Mouse (Mus musculus) lung, postnatal 14 days (tissue): ENCODE measurements around the gene Celf5.
"Not testable (repeated sequence)": the region's sequence is repeated elsewhere in the genome, so short reads cannot be mapped to it uniquely, and the experiment has no call there.

ENCODE experiments used
- DNase-seq: peaks from one replicate; pipeline ENCODE4 v3.0.0; 2021

Celf5 gene

DNA sequence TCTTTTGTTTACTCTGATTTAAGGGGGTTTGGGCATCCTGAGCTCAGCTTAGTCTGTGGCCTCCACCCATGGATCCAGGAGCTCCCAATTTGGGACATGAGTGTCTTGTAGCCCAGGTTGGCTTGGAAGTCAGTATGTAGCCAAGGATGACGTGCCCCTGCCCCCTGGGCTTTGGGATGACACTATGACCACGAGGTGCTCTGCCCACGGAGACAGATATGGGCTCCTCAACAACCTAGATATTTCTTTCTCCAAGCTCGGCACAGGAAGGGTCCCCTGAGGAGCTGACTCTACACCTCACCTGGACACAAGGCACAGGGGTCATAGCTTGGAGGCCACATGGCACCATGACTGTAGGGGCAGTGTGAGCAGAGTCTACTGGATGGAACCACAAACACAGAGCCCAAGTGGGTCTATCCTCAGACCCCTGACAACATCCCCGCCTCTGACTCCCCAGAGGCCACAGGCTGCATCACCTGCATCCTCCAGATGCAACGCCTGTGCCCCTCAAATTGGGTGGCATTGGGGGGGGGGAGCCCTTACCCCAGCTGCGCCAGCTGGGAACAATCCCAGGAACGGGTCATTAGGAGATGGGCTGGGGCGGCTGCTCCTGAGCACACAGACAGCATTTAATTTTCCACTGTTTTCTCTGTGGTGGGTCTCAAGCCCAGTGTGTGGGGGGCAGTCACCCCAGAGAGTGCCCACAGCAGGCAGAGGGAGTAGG is 31.7 kb downstream of the Celf5 start:
- no peak for DNase-seq

GRCm38 (mm10) chr10:81450140-81450539 is 32.4 kb downstream of the Celf5 start:
- peak; percentile 93 for DNase-seq

- not testable (repeated sequence) for DNase-seq
These were observed 37.0 kb downstream of the Celf5 start for GRCm38 (mm10) chr10:81445516-81445915.

DNA sequence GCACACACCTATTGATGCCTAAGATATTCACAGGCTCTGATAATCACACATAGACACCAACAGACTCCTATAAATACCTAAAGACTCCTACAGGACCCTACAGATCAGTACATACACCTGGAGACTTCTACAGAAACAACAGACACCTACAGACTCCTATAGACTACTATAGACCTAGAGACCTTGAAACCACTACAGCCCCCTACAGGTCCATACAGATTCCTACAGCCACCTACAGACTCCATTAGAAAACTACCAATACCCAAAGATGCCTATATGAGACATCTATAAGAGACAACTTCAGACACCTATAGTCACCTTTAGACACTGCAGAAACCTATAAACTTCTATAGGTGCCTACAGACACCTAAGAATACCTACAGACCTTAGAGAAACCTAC is 41.5 kb downstream of the Celf5 start:
- DNase-seq: no peak

- peak; percentile 82 for DNase-seq
These were observed 47.1 kb downstream of the Celf5 start for GRCm38 (mm10) chr10:81435436-81435835.

- DNase-seq: no peak
These were observed 47.9 kb downstream of the Celf5 start for GRCm38 (mm10) chr10:81434361-81435263.

DNA sequence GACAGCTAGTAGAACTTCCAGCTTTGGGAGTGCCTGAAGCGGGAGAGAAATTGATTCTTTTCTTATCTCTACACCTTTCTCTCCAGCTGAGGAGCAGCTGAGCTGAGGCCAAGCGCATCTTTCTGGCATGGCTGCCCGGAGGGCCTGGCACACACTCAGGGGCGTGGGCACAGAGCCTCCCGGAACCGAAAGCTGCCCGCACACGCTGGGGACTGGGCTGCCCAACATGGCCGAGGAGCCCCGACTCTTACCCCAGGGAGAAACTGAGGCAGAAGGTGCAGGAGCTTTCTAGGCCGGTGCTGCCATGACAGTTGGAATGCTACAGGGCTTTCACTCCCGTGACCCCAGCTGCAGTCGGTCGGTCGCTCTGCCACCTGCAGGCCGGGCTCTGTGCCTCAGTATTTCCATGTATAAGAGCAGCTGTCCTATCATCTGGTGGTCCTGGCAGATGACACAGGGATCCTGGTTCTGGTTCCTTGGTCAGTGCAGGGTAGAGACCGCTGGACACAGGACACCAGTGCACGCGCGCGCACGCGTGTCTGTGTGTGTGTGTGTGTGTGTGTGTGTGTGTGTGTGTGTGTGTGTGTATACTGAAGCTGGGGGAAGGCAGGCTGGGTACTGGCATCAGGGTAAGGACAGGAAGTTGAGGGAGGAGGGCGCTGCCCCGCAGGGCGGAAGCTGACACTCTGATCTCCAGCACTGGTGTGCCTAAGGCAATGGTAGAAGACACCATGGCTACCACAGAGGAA is 48.8 kb downstream of the Celf5 start:
- peak; percentile 61 for DNase-seq

DNA sequence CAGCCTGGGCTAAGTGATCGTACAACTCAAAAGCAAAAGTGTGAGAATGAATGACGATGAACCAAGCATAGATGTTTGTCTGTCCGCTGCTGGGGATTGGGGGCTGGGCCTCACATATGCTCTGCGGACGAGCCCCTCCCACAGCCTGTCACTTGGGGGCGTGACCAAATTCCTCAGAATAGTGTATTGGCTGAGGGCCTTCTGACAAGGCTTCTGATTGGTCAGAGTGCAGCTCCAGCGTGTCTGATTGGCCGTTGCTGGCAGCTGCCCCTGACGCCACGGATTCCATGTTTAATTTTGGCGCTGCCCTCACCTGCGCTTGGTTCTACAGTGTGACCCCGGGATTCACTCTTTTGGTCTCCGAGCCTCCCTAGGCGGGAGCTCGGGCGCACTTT is 49.6 kb downstream of the Celf5 start:
- peak; percentile 93 for DNase-seq

DNA sequence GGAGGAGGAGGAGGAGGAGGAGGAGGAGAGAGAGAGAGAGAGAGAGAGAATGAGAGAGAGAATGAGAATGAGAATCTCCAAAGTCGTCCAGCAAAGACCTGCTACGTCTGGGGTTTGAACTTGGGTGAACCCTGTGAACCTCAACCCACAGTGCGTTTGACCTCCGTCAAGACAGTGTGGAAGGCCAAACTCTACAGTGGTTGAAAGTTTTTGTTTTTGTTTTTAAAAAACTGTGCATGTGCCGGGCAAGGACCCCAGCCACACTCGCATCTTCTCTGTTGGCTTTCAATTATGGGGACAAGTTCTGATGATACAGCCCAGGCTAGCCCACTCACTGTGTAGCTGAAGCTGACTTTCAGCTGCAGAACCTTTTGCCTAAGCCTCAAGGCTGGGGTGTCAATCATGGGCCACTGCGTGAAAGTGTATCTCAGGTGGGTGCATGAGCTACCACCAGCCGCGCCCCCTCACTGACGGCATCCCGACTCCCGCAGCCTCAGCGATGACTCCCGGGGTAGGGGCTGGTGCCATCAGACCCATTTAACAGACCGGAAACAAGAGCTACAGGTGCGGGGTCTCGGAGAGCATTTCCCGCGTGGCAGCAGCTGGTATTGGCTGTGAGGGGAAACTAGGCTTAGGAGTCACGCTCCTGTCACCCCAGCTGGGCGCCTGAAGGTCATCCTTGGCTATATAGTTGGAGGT is 50.2 kb downstream of the Celf5 start:
- DNase-seq: no peak

GRCm38 (mm10) chr10:81431526-81432168 is 50.9 kb downstream of the Celf5 start:
- DNase-seq: no peak

GRCm38 (mm10) chr10:81430831-81431525 is 51.5 kb downstream of the Celf5 start:
- no peak for DNase-seq

DNA sequence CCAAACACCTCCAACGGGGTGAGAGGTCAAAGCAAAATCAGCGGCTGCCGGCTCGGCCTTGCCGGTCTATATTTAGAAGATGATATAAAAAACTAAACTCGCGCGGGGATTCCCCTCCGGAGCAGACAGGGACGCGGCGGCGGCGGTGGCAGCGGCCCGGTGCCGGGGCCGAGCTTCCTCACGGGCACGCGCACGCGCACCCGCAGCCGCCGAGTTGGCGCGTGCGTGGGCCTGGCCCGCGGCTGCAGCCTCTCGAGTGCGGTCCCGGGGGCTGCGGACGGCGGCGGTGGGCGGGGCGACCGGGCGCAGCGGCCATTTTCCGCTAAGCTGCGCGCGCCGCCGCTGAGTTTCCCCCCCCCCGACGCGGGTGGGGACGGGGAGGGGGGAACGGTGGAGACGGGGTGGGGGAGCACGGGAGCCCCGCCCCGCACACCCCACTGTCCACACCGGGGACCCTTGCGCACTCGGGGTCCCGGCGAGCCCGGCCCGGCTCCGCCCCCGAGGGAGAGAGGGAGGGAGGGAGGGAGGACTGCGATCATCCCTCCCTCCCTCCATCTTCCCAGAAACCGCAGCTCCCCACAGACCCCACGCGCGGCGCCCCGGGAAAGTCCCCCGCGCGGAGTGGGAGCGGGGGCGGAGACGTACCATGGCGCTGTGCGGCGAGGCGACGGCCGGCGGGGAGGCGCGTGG is 52.2 kb downstream of the Celf5 start:
- DNase-seq: peak; percentile 80

- DNase-seq: peak; percentile 92
These were observed 52.9 kb downstream of the Celf5 start for GRCm38 (mm10) chr10:81429605-81430061.

DNA sequence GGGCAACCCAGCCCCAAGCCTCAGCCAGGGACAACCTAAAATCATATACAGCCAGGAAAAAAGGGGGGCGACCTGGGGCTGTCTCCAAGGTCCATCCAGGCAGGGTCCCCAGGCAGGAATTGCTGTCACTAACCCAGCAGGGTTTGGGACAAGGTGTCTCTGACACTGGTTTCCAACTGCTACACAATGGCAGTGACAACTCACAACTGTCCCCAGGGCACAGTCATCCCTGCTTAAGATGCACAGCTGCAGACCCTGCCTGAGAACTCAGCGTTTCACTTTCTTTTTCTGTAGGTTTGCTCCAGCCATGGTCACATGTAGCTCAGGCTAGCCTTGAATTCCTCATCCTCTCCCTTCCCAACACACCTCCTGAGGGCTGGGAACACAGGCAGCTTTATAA is 53.4 kb downstream of the Celf5 start:
- DNase-seq: no peak

DNA sequence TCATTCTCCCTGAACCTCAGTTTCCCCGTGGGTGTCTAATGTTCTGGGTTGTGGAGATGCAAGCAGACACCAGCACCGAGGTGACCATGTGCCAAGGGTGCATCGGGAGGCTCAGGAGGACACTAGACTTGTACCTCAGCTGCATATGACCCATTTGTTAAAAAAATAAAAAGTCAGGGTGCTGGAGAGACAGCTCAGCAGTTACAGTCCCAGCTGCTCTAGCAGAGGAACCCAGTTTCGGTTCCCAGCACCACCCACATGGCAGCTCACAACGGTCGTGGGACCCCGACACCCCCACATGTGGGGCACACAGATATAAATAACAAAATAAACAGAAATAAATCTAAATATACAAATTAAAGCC is 54.0 kb downstream of the Celf5 start:
- DNase-seq: no peak

DNA sequence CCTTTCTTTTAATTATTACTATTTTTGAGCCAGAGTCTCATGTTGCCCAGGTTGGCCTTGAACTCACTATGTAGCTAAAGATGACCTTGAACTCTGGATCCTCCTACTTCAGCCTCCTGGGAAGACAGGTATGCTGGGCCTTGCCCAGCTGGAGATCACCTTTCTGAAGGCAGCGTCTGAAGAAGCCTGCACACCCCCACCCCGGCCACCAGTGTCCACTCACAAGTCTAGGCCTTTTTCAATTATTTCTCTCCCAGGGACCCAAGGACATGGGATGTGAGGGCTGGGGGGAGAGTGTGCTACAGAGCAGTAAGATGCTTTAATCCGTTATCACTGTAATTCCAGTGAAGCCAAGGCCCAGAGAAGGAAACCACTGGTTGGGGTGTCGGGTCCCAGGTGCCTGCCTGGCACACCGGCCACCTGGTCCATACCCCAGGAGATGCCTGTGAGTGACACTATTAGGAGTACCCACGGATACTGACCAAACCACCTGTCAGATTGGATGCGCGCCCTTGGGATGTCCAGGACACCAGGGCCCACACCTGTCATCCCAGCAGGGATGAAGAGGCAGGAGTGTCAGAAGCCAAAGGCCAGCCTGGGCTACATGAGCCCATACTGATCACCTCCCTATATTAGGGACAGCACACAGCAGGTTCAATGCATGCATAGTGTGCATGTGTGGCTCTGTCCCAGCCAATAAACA is 54.6 kb downstream of the Celf5 start:
- DNase-seq: no peak

DNA sequence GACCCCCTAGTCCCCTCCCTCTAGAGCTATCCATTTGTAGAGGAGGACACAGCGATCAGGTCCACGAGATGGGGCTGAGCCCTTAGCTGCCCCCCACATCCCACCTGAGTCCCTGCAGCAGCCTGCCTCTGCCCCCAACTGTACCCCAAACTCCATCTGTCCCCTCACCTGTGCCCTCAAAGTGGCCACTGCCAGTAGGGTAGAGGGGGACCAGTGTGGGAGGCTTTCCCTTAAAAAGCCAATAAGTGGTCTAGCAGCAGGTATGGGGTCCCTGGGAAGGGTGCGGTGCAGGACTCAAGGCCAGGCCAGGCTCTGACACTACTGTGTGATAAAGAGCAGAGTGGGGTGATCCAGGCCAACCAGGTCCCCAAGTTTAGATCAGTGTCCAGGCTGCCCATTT is 55.2 kb downstream of the Celf5 start:
- no peak for DNase-seq

- peak; percentile 77 for DNase-seq
These were observed 55.6 kb downstream of the Celf5 start for GRCm38 (mm10) chr10:81426897-81427296.

DNA sequence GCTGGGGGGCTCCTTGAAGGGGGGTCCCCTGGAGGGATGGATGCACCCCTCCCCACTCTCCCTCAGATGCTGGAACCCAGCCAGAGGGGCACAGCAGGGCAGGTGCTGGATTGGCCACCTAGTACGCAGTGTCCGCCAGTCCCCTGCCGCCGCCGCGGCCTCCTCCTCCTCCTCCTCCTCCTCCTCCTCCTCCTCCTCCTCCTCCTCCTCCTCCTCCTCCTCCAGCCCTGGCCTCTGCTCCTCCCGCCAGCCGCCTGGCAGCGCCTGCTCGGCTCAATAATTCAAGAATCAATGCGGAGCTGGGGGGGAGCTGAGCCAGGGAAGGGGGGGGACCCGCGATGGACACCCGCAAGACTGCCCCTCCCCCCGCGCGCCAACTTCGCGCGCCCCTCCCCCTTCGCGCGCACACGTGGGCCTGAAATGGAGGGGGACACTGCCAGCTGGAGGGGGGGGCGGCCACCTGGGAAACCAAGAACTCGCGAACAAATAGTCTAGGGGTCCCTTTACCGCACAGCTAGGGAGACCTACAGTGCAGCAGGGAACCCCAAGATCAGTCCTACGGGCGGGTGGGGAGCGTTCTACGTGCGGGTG is 56.3 kb downstream of the Celf5 start:
- DNase-seq: peak; percentile 15
